Mouse (Mus musculus) frontal cortex, postnatal 14 days (tissue): ENCODE measurements around the gene Yaf2.
"Not testable (repeated sequence)": the region's sequence is repeated elsewhere in the genome, so short reads cannot be mapped to it uniquely, and the experiment has no call there.

ENCODE experiments used
- DNase-seq, 2 experiments: peaks; one replicate each; pipeline ENCODE4 v3.0.0; 2022; ENCODE audit warnings: low spot score in 2 of 2

The Yaf2 gene

DNA sequence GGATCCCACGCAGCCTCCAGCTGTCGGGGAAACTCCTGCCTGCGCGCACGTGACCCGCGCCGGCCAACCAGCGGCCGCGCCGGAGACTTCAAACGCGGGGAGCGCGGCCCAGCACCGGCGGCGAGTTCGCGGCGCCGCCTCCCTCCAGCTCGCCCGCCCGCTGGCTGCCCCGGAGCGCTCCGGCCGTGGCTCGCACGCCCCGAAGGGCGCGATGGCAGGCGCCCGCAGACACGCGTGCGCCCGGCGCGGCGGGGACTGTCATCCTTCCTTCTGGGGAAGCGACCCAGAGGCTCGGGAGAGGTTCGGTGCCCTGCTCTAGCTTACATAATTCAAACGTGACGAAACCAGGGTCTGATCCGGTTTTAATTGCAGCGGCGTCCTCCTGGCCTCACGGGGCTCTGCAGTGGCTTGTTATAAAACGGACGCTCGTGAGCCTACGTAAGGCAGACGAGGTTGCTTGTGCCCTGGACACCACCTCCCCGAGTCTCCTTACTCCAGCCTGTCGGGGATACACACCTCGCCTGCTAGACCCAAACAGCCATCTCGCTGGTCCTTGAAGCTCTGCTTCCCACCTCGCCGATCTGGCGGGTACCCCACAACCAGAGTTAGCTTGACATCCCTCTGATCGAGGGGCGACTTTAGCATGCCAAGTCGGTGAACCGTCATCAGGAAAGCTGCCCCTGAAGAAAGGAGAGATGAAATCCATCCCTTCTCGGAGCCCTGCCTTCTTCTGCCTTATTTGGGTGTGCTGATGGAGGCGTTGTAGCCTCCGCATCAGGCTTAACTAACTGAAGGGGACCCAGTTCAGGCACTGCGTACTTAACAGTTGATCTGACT is at the start of gene Yaf2:
Gene Yaf2, minus strand, starts transcription at position 11 of the 837 bp plus-strand sequence.
- DNase-seq, result peak; percentile 56 to 77

DNA sequence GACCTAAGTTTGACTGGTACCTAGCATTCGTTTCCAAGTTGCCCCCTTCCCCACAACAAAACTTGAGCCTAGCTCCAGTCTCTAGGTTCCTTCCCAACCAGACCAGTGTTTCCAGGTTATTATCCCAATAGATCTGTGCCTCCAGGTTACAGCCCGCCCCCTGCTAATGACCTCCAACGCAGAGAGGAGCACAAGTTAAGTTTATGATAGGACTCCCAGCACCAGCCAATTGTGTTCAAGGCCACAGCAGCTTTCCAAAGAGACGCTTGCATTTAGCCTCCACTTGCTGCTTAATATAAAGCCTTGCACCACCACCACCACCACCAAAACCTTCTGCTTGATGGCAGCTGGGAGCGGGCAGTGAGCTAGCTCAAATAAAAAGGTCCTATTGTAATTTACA is 44.6 kb upstream of the Yaf2 start:
- no peak for DNase-seq

DNA sequence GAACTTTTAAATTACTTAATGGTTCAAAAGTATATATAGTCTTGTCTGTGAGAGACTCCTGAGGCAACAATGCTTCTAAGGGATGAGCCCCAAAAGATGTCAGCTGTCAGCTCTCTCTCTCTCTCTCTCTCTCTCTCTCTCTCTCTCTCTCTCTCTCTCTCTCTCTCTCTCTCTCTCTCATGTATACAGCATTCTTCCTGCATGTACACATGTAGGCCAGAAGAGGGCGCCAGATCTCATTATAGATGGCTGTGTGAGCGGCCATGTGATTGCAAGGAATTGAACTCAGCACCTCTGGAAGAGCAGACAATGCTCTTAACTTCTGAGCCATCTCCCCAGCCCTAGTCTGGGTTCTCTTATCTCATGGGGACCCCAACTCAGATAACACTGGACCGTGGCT is 42.4 kb upstream of the Yaf2 start:
- no peak for DNase-seq

DNA sequence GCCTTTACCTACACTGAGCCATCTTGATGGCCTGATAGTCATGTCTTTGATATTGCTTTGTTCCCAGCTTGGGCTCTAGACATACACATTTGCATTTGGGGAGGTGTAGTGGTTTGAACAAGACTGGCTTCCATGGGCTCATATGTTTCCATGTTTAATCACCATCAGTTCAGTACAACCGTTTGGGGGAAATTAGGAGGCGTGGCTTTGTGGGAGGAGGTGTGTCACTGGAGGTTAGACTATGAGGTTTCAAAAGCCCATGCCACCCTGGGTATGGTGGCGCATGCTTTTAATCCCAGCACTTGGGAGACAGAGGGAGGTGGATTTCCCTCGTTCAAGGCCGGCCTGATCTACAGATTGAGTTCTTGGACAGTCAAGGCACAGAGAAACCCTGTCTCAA is 39.0 kb upstream of the Yaf2 start:
- DNase-seq, result no peak

DNA sequence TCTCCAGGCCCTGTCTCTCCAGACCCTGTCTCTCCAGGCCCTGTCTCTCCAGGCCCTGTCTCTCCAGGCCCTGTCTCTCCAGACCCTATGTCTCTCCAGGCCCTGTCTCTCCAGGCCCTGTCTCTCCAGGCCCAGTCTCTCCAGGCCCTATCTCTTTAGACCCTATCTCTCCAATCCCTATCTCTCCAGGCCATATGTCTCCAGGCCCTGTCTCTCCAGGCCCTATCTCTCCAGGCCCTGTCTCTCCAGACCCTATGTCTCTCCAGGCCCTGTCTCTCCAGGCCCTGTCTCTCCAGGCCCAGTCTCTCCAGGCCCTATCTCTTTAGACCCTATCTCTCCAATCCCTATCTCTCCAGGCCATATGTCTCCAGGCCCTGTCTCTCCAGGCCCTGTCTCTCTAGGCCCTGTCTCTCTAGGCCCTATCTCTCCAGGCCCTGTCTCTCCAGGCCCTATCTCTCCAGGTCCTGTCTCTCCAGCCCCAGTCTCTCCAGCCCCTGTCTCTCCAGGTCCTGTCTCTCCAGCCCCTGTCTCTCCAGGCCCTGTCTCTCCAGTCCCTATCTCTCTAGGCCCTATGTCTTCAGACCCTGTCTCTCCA is 35.9 kb upstream of the Yaf2 start:
- DNase-seq, result not testable (repeated sequence)

DNA sequence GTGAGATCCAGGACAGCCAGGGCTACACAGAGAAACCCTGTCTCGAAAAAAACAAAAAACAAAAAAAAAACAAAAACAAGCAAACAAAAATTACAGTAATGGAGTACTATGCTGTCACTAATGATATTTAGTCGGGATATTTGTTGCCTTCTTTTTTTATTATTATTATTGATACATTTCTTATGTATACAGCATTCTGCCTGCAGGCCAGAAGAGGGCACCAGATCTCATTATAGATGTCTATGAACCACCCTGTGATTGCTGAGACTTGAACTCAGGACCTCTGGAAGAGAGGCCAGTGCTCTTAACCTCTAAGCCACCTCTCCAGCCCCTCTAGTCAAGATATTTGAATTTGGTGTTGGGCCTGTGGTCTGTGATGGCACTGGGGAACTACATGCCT is 35.1 kb upstream of the Yaf2 start:
- no peak for DNase-seq

DNA sequence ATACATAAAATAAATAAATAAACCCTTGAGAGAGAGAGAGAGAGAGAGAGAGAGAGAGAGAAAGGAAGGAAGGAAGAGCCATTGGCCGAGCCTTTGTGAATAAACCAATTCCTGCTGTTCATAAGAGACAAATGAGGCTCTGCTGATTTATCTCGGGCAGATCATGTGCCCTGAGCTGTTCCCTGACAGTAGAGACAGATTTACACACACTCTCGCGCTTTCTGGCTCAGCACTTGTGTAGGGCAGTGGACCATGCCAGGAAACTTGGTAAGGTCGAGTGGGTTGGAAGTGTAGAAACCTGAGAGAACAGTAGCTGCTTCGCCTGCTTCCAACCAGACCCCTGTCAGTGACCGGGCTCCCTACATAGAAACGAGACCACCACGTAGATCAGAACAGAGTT is 31.8 kb upstream of the Yaf2 start:
- DNase-seq, result no peak

DNA sequence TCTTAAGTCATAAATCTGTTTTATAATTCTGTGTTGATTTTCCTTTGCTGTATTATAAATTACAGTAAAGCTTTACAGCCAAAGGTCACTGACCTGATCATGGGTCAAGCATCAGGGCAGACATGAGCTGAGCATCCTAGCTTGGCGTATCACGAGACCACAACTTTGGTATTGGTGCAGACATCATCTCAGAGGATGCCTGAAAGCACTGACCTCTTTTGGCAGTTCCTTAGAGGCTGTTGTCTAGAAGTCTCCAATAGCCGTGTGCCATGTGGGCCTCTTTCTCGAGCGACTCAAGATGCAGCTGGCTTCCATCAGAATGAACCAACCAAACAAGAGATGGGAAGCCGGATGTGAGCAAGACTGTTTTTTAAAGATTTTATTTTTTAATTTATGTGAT is 28.8 kb upstream of the Yaf2 start:
- no peak for DNase-seq

DNA sequence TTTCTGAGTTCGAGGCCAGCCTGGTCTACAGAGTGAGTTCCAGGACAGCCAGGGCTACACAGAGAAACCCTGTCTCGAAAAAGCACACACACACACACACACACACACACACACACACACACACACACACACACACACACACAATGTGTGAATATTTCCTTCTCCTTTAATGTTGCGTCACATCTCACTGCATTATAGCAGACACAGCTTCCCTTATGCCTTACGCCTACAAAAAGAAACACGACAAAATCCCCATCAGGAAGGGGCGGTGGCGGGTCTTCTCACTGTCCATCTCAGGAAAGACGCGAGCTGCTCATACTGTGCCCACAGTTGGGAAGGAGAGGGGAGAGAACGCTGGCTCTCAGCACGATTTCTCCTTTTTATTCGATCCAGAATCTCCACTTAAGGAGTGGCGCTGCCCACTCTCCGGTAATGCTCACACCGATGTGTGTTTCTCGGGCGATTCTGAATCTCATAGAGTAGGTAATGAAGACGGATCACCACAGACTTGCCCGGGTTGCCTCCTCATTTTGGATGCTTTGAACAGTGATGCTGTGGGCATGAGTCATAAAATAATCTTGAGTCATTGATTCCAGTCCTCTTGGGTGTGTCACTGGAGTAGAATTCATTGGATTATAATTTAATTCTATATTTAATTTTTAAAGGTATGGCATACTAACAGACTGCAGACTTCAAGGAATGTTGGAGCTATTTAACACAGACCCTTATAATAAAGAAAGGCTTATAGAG is 21.8 kb upstream of the Yaf2 start:
- no peak for DNase-seq

DNA sequence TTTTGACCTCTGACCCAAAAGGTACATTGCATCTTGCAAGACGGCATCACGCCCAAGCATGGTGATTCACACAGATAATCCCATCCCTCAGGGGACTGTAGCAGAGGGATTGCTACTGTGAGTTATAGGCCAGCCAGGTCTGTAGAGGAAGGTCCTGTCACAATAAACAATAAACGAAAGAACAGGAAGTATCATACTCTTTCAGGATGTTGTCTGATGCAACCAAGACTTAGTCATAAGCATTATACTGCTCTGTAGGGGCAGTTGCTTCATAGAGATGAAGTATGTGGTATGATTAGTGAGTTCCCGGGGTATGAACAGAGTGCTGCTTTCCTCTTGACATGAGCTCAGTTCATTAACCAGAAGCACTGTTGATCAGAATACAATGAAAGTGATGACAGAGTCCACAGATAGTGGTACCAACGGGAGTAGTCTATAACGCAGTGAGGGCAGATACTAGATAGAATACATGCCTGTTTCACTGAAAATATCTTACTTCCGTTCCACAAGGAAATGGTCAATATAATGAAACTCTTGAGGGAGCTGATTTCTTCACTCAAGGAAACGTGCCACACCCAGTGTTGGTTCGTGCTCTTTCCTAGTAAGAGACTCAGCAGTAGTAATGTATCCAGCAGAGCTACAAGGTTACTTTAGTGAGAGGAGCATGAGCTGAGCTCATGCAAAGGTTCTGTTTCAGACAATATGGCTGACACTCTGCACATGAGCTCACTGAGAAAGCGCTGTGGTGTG is 4.1 kb upstream of the Yaf2 start:
- DNase-seq, result no peak

DNA sequence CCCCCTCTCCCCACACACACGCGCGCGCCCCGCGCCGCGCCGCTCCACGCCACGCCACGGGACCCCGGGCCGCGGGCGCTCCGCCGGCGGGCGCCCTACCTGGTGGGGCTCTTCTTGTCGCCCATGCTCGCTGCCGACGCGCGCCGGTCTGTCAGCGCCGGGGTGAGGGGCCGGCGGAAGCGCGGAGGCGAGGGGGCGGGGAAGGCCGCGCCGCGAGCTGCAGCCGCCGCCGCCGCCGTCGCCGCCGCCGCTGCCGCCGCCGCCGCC is 144 bp downstream of the Yaf2 start:
- DNase-seq, result no peak

DNA sequence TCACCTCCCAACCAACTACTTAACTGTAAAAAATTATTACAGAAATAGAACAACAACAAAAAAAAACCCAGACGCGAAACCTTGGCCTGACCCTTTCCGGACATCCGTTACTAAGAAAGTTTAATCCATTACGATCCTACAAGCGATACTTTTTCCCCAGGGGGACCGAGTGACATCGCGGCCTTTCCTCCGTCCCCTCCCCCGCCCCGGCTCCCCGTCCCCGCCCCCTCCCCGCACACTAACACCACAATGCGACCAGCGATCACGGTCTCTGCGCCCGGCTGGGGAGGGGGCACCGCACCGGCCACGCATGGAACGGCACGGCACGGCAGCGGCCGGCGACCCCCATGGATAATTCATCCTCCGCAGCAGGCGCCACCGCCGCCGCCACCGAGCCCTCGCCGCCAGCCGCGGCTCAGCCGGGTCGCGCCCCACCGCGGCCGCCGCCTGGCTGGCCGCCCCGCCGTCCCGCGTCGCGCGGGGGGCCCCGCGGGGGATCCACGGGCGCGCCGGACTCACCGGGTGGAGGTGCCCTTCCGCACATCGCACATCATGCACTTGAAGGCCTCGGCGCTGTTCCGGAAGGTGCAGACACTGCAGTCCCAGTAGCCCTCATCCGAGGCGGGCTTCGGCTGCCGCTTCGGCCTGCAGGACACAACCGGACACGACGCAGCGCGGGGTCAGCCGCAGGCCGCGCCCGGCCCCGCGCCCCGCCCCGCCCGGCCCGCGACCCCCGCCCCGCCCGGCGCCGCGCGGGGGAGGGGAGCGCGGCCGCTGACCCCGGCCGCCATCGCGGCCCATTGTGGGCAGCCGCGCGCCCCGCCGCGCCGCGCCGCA is 696 bp downstream of the Yaf2 start:
- no peak for DNase-seq

DNA sequence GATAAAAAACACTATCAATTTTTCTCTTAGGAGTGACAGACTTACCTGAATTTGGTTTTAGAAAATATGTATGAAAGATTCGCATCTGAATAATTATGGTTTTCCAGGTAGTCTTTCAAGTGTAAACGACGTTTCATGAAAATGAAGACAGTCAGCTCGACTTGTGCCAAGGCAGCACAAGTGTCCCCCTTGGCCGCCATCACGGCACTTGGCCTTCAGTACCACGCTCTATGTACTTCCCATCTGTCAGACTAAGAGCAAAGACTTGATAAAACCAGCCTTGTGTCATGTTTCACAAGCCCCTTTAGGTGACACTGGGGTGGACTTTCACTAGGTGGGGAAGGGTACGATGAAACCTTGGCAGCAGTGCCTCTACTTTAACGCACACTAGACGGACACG is 5.5 kb downstream of the Yaf2 start:
- no peak for DNase-seq

DNA sequence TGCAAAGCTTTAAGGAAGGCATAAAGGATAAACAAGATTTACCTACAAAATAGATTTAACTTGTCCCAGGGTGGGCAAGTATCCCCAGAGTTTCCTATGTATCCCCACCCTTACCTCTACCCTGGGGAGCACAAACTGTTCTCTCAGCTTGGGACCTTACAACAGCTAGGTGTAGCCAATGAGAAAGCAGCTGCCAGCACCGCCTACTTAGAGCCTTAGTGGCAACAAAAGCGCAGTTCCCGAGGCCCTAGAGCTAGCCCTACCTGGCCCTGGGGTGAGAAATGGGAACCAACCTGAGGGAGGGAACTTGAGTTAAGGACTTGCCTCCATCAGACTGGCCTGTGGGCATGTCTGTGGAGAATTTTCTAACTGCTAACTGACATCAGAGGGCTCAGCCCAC is 9.5 kb downstream of the Yaf2 start:
- no peak for DNase-seq

DNA sequence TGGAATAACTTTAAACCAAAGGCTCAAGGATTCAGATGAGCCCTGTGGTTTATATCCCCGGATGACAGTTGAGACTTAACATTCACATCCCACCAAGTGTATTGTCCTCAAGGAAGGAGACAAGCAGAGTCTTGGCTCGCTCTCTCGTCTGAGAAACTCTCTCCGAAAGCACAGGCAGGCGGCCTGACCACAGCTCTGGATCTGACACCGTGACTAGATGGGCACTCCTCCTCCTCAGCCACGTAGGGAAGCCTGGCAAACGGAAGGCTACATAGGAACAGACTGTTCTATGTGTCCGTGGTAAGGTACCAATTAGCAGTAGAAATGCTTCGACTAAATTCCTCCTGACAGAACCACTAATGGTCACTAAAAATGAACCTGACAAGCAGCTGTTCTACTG is 10.1 kb downstream of the Yaf2 start:
- DNase-seq, result no peak

DNA sequence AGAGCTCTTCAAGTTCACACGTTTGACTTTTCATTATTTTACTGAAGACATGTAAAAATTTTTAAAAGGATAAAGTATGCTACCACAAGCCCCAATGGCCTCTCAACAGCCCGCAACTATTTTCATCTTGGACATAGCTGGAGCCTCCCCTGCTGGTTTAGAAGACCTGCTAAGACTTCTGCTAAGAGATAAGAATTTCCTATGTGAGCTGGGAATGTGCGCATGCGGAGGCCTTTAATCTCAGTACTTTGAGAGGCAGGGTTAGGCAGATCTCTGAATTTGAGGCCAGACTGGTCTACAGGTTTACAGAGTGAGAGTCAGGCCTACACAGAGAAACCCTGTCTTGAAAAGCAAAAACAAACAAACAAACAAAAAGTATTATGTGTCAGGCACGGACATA is 11.4 kb downstream of the Yaf2 start:
- no peak for DNase-seq

DNA sequence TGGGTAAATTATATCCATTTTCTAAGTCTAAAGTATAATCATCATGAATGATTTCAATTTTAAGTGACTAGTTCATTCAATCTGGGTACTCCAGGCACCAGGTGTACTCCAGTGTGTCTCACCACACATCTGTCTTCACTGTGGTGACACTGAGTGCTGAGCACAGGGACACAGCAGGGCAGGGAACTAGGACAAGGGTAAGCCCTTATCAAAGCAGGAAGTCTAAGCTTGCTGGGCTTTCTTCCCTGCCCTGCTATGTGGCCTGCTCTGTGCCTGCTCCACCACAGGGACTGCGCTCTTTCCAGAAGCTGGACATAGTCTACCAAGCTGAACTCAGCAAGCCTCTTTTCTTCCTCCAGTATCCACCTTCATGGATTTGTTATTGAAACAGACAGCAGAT is 18.0 kb downstream of the Yaf2 start:
- no peak for DNase-seq

DNA sequence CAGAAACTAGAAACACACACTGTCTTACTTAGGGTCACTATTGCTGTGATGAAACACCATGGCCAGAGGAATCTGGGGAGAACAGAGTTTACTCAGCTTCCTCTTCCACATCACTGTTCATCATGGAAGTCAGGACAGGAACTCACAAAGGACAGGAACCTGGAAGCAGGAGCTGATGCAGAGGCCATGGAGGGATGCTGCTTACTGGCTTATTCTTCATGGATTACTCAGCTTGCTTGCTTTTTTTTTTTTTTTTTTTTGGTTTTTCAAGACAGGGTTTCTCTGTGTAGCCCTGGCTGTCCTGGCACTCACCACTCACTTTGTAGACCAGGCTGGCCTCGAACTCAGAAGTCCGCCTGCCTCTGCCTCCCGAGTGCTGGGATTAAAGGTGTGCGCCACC is 26.4 kb downstream of the Yaf2 start:
- not testable (repeated sequence) for DNase-seq

DNA sequence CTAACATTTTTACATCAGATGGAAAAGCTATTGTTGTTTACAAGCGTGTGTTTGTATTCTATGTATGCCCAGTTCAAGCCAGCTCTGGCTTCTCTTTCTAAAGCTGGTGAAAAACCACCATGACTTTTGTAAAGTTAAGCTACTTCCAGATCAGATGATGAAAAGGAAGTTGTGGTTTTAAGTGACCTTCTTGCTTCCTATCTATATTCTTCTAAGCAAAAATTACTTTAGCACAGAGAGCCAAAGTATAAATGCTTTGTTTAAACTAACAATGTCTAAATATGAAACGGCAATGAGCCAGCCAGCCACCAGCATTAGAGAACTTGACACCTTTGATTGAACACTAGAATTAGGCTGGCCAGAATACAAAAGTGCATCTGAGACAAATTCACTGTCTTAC is 38.5 kb downstream of the Yaf2 start:
- no peak for DNase-seq

DNA sequence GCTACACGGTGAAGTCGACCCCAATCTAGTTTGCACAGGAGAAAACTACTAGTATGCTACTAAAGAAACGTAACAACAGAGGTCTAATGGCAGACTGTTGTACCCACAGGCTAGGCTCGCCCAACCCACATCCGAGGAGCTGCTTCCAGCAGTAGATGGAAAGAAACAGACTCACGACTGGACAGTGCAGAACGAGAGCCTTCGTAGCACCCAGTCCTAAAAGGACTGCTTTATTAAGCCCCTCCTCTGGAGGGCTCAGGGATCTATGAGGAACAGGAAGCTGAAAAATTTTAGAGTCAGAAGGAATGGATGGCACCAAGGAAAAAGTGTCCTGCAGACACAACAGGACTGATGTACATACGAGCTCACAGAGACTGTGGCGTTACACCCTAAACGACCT is 42.3 kb downstream of the Yaf2 start:
- no peak for DNase-seq

DNA sequence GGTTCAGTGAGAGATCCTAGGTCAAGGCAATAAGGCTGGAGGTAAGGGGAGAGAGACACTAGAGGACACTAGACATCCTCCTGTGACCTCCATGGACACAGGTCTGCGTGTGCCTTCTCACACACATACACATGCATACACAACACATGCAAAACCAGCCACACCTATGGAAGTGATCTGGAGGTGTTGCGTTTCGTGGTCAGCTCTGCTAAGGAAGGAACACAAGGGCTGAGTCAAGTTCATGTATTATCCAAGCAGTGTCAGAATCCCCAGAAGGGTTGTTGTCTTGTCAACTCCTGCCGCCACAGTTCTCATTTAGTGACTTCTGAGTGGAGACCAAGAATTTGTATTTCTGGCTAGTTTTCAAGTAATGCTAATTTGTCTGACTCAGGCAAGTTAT is 48.4 kb downstream of the Yaf2 start:
- DNase-seq, result no peak

DNA sequence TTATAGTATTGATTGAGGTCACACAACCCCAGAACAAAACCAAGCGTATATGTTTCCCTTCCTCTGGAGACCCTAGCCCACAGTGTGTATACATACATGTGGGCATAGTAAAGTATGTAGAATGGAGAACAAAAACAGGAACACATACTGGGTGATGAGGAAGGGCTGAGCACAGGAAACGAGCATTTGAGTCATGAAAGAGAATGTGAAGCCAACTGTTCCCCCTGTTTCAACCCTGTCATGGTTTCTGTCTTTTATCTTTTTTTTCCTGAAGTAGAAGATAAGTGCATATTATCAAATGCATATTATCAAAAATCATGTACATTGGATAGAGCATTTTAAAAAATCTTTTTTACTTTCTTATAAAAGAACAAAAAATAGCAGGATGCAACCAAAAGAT is 49.1 kb downstream of the Yaf2 start:
- DNase-seq, result no peak
